Mouse (Mus musculus): ENCODE measurements around the gene Gm4631. TPM values are rescaled to one million over a fixed set of nuclear protein-coding genes. Genes with fewer than 3 reads are reported as not detected.
"Not testable (repeated sequence)": the region's sequence is repeated elsewhere in the genome, so short reads cannot be mapped to it uniquely, and the experiment has no call there.

Gm4631 gene
- 16.7 and 17.9 TPM in 2 replicates for polyA plus RNA-seq (2015; fragmentation: Nextera tagmentation; extraction: Ambion mirVana)

GRCm38 (mm10) chr2:175338097-175338496 is at the start of gene Gm4631:
Gm4631 (minus strand) TSS chr2:175338197.
- not testable (repeated sequence) for H3K36me3 ChIP-seq (ENCODE audit: poor library complexity, severe bottlenecking); ATAC-seq; H3K27ac ChIP-seq; H3K9ac ChIP-seq; H3K27me3 ChIP-seq; H3K9me3 ChIP-seq (replicated peaks); H3K4me2 ChIP-seq; H3K4me3 ChIP-seq; H3K4me1 ChIP-seq
- WGBS: no CpG with 5 or more reads among the region's 8 CpGs

GRCm38 (mm10) chr2:175372136-175372535 is 34.1 kb upstream of the Gm4631 start, which contains the start of gene Zfp968:
Zfp968 (plus strand) TSS chr2:175372436.
- not testable (repeated sequence) for ATAC-seq; H3K9me3 ChIP-seq (replicated peaks)
- WGBS: no CpG with 5 or more reads among the region's 6 CpGs

GRCm38 (mm10) chr2:175274825-175275224 is 63.2 kb downstream of the Gm4631 start, which contains the start of gene Gm14440:
Gm14440 (plus strand) TSS chr2:175275125.
- H3K27me3 ChIP-seq; H3K4me2 ChIP-seq; H3K36me3 ChIP-seq (ENCODE audit: poor library complexity, severe bottlenecking); H3K4me1 ChIP-seq; H3K9ac ChIP-seq; H3K27ac ChIP-seq; ATAC-seq; H3K9me3 ChIP-seq (replicated peaks); H3K4me3 ChIP-seq: not testable (repeated sequence)
- no CpG with 5 or more reads among the region's 6 CpGs for WGBS

More at GRCm38 (mm10) chr2:175372136-175372535, 34.1 kb upstream of the Gm4631 start, which contains the start of gene Zfp968:
- H3K36me3 ChIP-seq (ENCODE audit: poor library complexity, severe bottlenecking); H3K4me3 ChIP-seq; H3K27me3 ChIP-seq; H3K9ac ChIP-seq; H3K4me1 ChIP-seq; H3K27ac ChIP-seq; H3K4me2 ChIP-seq: not testable (repeated sequence)

Other genes with a start within 250 kb of the Gm4631 start
- gene Gm14399, start 196.2 kb downstream of the Gm4631 start, polyA plus RNA-seq (2015; fragmentation: Nextera tagmentation; extraction: Ambion mirVana): 4.2 and 4.8 TPM in 2 replicates
- 0.88 and 1.1 TPM in 2 replicates for gene Gm14443, start 162.3 kb downstream of the Gm4631 start, polyA plus RNA-seq (2015; fragmentation: Nextera tagmentation; extraction: Ambion mirVana)
- 5.4 and 7.7 TPM in 2 replicates for gene Gm14391, start 131.3 kb downstream of the Gm4631 start, polyA plus RNA-seq (2015; fragmentation: Nextera tagmentation; extraction: Ambion mirVana)
- gene Gm14440, start 63.1 kb downstream of the Gm4631 start, polyA plus RNA-seq (2015; fragmentation: Nextera tagmentation; extraction: Ambion mirVana): 1.8 TPM in 1 of 2 replicates, not detected in the other
- 5.0 and 5.1 TPM in 2 replicates for gene Zfp968, start 34.2 kb upstream of the Gm4631 start, polyA plus RNA-seq (2015; fragmentation: Nextera tagmentation; extraction: Ambion mirVana)
- 7.2 and 9.0 TPM in 2 replicates for gene Gm4724, start 97.6 kb upstream of the Gm4631 start, polyA plus RNA-seq (2015; fragmentation: Nextera tagmentation; extraction: Ambion mirVana)
- 6.5 and 7.5 TPM in 2 replicates for gene Zfp965, start 131.8 kb upstream of the Gm4631 start, polyA plus RNA-seq (2015; fragmentation: Nextera tagmentation; extraction: Ambion mirVana)

Data from forebrain, embryonic 13.5 days (tissue).